Mouse (Mus musculus) frontal cortex, postnatal 10 days (tissue): ENCODE measurements at regions not wholly inside any gene's neighbourhood (a gene's known extent, or its start where the extent isn't known, plus 50 kb on each side); places are given as distances from the start of the nearest gene placed in this dataset.
A peak's percentile ranks its signal among the peaks of the same experiment; 100 is the strongest.

Source experiments
- DNase-seq, 2 experiments: peaks; one replicate each; pipeline ENCODE4 v3.0.0; 2022; ENCODE audit warnings: low spot score in 2 of 2, mixed read lengths in 1 of 2

GRCm38 (mm10) chr13:30600194-30600593 lies 55.0 kb upstream of the Uqcrfs1 start:
- no peak for DNase-seq

GRCm38 (mm10) chr13:30600625-30601407 lies 55.7 kb upstream of the Uqcrfs1 start:
- DNase-seq: no peak

GRCm38 (mm10) chr13:30603936-30604335 lies 55.9 kb upstream of the Dusp22 start:
- DNase-seq: peak; percentile 20 to 28

- DNase-seq: no peak
Observed at GRCm38 (mm10) chr13:30607343-30607742, 52.5 kb upstream of the Dusp22 start.

- DNase-seq: peak in 1 of 2 experiments; percentile 34
Observed at GRCm38 (mm10) chr13:30607881-30608280, 51.9 kb upstream of the Dusp22 start.

- DNase-seq: no peak
Observed at GRCm38 (mm10) chr13:30609784-30610183, 50.0 kb upstream of the Dusp22 start.
